Mouse (Mus musculus) forebrain, embryonic 13.5 days (tissue): ENCODE results near the gene Tjap1. TPM values are rescaled to one million over a fixed set of nuclear protein-coding genes. Genes with fewer than 3 reads are reported as not detected.

ENCODE experiments used
- ATAC-seq: fragments of 200-750 bp; cut with Nextera tagmentation; 2 replicates; pipeline ENCODE4 v1.8.0; 2017
- H3K27ac ChIP-seq: fragments of 300-500 bp; sonication (generic); 2 replicates; pipeline ENCODE4 v1.5.1; 2015; ENCODE audit warnings: inconsistent platforms, mild to moderate bottlenecking, moderate library complexity
- H3K27me3 ChIP-seq: fragments of 300-500 bp; sonication (generic); 2 replicates; pipeline ENCODE4 v1.6.1; 2015; ENCODE audit warnings: mild to moderate bottlenecking, inconsistent platforms
- H3K36me3 ChIP-seq: fragments of 300-500 bp; sonication (generic); 2 replicates; pipeline ENCODE4 v1.6.1; 2015; ENCODE audit warnings: mild to moderate bottlenecking, inconsistent platforms; ENCODE audit not compliant: poor library complexity, severe bottlenecking
- H3K4me1 ChIP-seq: fragments of 300-500 bp; sonication (generic); 2 replicates; pipeline ENCODE4 v1.6.1; 2015; ENCODE audit warnings: inconsistent platforms
- H3K4me2 ChIP-seq: fragments of 300-500 bp; sonication (generic); 2 replicates; pipeline ENCODE4 v1.6.1; 2015; ENCODE audit warnings: inconsistent platforms, mild to moderate bottlenecking, moderate library complexity
- H3K4me3 ChIP-seq: fragments of 300-500 bp; sonication (generic); 2 replicates; pipeline ENCODE4 v1.5.1; 2015; ENCODE audit warnings: mild to moderate bottlenecking, inconsistent platforms
- H3K9ac ChIP-seq: fragments of 300-500 bp; sonication (generic); 2 replicates; pipeline ENCODE4 v1.6.1; 2015; ENCODE audit warnings: mild to moderate bottlenecking, inconsistent platforms
- H3K9me3 ChIP-seq: fragments of 300-500 bp; sonication (generic); replicated peaks from 2 replicates; pipeline ENCODE4 v1.6.1; 2016; ENCODE audit warnings: inconsistent platforms
- WGBS: fragments of 180-500 bp; shearing (Covaris S2); methylation state at CpG from one replicate; pipeline ENCODE4 v1.1.7; 2015; 5-methylcytosine and 5-hydroxymethylcytosine counted together
- polyA plus RNA-seq: library from polyadenylated mRNA; unstranded; fragments of >200 nt; fragmentation: Nextera tagmentation; extraction: Ambion mirVana; gene quantifications from 2 replicates; pipeline ENCODE4 v1.2.1, GENCODE M21; 2015

Gene Tjap1
- polyA plus RNA-seq, 1 experiment from 2014 or later, result 36.9 TPM

DNA sequence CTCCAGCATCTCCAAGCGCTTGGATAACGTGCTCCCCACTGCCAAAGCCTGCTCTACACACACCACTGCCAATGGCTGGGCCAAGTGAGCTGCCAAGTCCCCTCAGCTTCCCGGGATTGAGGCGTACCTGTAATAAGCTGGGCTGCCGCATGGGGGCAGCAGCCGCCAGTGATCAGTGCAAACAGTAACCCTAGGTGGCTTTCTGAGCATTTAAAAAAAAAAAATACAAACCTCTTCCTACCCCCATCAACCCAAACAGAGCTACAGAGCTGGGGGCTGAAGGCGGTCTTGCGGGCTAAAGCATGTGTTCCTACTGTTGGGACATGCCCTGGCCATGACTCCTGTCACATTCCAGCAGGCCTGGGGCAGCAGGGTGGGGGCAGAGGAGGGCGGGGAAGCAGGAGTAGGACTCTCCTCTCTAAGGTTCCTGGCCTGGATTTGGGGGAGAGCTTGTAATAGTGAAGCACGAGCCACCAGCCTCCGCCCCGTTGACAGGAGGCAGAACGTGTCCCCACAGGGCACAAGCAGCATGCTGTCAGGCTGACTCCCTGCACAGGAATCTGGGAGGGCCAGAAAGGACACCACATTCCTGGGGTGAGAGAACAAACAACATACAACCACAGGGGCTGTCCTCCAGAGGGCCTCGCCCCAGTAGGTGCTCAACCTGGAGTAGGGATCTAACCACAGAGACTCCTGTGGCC is 16.8 kb downstream of the Tjap1 start:
- ATAC-seq, result peak; percentile 70
- Histone ChIP-seq H3K36me3 (peaks cover 80% of the 10 kb centered on the region), H3K9me3 (no peaks in the 10 kb centered on the region), H3K9ac (no peak overlapping the region), H3K27me3 (no peaks in the 10 kb centered on the region), H3K4me2 (no peak overlapping the region), H3K4me1 (no peaks in the 10 kb centered on the region), H3K27ac (0 out of 2 replicates have a peak overlapping the region, but pooled peaks have one; percentile 6), H3K4me3 (no peak overlapping the region)
- 32% methylated on average over 14 of the region's 14 CpGs for WGBS

DNA sequence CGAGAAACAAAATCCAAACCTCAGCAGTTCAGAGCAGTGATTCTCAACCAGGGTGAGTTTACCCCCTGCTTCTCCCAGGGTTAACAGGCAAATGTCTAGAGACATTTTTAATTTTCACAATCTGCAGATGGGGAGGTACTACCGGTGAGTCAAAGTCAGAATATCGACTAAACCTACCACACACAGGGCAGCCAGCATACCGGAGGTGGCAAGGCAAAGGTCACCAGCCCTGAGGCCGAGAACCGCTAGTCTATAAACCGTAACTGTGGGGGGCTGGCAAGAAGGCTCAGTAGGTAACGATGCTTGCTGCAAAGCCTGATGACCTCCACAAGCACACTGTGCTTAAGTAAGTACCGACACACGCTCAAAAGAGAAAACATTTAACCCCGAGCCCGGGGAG is 17.3 kb downstream of the Tjap1 start:
- WGBS, result 88% methylated on average over 12 of the region's 12 CpGs
- ATAC-seq, result peak; percentile 22; the same call in 1 of the 2 replicates
- Histone ChIP-seq H3K4me2 (no peak overlapping the region), H3K4me3 (no peak overlapping the region), H3K9me3 (no peaks in the 10 kb centered on the region), H3K4me1 (no peaks in the 10 kb centered on the region), H3K27me3 (no peaks in the 10 kb centered on the region), H3K27ac (no peak overlapping the region), H3K36me3 (peaks cover 80% of the 10 kb centered on the region), H3K9ac (no peak overlapping the region)

DNA sequence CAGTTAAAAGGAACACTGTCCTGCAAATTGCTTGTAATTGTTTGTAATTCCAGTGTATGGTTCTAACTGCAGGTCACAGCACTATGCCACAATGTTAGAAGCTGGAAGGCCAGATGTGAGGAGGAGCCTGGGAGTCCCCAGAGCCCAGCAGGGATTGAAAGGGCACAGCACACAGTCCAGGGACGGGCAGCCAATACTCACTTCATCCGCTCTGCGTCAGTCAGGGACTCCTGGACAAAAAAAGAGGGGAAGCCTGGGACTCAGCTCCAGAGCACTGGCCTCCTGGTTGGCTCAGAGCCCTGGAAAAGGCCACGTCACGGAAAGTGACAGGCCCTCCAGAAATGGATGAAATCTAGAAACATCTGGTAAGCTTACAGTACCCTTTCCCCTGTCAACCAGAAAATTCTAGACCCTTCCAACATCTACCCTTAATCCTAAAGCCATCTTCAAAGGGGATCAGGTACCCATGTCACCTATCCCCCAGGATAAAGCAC is 20.6 kb downstream of the Tjap1 start:
- Histone ChIP-seq H3K4me1 (no peaks in the 10 kb centered on the region), H3K9ac (no peak overlapping the region), H3K27ac (no peak overlapping the region), H3K9me3 (no peaks in the 10 kb centered on the region), H3K4me3 (no peak overlapping the region), H3K4me2 (no peak overlapping the region), H3K27me3 (no peaks in the 10 kb centered on the region), H3K36me3 (peaks cover 90% of the 10 kb centered on the region)
- no peak for ATAC-seq
- whole genome bisulfite sequencing, result 93% methylated on average over 5 of the region's 5 CpGs

DNA sequence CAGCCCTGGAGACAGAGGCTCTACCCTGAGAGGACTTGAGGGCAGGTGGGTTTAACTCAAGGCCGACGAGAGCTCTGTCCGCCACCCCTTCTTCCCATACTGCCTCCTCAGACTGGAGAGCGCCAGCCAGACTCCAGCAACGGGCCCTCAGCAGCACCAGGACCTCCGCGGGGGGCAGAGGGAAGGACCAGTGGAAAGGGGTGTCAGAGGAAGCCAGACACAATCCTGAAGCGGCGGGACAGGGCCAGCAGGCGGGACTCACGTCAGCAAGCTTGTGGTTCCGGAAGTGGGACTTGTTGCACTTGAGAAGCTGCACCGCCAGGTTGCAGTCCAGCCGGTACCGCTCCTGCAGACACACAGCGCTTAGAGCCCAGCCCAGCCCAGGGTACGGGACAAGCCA is 23.2 kb downstream of the Tjap1 start:
- Histone ChIP-seq H3K27ac (no peak overlapping the region), H3K4me3 (no peak overlapping the region), H3K36me3 (peaks cover 86% of the 10 kb centered on the region), H3K27me3 (peaks cover 9% of the 10 kb centered on the region; the same call in 1 of the 2 replicates), H3K4me1 (peaks cover 8% of the 10 kb centered on the region), H3K4me2 (no peak overlapping the region), H3K9ac (no peak overlapping the region), H3K9me3 (no peaks in the 10 kb centered on the region)
- ATAC-seq, result no peak
- 91% methylated on average over 17 of the region's 17 CpGs for WGBS

DNA sequence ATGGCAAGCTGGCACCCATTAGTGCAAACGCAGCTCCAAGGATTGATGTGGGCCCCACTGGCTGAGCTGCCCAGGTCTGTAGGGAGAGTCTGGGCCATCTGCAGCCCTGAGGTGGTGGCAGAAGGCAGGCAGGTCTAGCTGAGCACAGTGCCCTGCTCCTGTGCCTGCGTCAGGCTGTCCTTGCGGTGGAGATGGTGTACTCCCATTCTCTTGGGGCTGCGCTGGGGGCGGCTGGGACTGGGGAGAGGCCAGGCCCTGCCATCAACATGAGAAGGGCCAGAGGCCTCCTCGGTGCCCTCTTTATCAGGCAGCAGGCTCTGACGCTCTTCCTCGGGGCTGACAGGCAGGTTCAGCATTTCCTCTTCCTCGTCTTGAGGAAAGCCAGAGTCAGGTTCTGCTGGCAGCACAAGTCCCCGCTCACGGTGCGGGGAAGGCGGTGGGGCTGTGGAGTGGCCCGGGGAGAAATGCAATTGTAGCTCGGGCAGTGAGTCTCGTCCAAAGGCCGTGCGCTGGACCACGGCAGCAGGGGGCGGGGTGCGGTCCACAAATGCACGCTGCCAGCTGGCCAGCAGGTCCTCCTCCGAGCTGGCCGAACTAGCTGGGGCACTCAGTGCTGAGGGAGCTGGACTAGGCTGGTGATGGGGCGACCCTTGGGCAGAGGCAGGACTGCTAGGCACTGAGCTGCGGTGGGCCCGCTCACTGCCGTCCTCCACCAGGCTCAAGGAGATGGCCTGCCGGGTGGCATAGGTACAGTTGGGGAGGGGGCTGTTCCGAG is 24.4 kb downstream of the Tjap1 start:
- Histone ChIP-seq H3K9me3 (no peaks in the 10 kb centered on the region), H3K27ac (no peak overlapping the region), H3K9ac (no peak overlapping the region), H3K36me3 (peaks cover 74% of the 10 kb centered on the region), H3K4me3 (no peak overlapping the region), H3K4me2 (no peak overlapping the region), H3K4me1 (peaks cover 16% of the 10 kb centered on the region), H3K27me3 (peaks cover 13% of the 10 kb centered on the region; the same call in 1 of the 2 replicates)
- ATAC-seq, result no peak
- WGBS, result 86% methylated on average over 30 of the region's 30 CpGs

DNA sequence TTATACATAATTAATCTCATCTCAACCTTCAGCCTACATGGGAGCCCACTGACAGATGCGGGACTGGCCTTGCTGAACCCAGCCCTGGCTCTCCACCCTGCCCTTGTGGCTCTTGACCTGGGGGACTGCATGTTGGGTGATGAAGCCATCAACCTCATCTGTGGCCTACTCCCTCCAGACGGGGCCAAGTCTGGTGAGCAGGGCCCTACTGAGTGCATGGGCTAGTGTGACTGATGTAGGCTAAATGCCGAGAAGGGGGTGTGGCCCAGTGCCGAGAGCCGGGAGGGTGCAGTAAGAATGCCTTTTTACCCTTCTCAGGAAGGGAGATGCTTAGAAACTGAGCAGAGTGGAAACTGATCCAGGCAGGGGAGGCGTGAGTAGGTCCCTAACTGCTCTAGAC is 27.7 kb downstream of the Tjap1 start:
- 38% methylated on average over 6 of the region's 6 CpGs for WGBS
- no peaks in the 10 kb centered on the region for H3K9me3 ChIP-seq
- H3K4me3 ChIP-seq, result peak overlapping the region; percentile 74
- H3K27me3 ChIP-seq, result peaks cover 13% of the 10 kb centered on the region; the same call in 1 of the 2 replicates
- H3K27ac ChIP-seq, result no peak overlapping the region
- peaks cover 20% of the 10 kb centered on the region for H3K4me1 ChIP-seq
- H3K4me2 ChIP-seq, result peak overlapping the region; percentile 88
- H3K36me3 ChIP-seq, result peaks cover 65% of the 10 kb centered on the region
- peak overlapping the region; percentile 84; the same call in 1 of the 2 replicates for H3K9ac ChIP-seq
- ATAC-seq, result no peak

DNA sequence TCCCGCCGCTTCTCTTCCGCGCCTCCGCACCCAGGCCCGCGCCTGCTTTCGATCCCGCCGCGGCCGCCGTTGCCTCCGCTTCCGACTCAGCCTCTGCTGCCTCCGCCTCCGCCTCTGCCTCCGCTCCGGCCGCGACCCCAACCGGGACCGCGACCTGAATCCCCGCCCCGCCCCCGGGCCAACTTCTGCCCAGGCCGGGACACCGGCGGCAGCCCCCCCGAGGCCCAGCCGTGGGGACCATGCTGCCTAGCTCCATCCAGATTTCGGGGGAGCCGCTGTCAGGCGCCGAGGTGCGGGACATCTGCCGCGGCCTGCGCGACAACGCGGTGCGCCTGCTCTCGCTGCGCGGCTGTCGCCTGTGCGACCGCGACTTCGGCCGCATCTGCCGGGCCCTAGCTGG is 28.7 kb downstream of the Tjap1 start:
- ATAC-seq, result peak; percentile 54
- peak overlapping the region; percentile 84 for H3K9ac ChIP-seq
- no peaks in the 10 kb centered on the region for H3K9me3 ChIP-seq
- peak overlapping the region; percentile 74 for H3K4me3 ChIP-seq
- peaks cover 24% of the 10 kb centered on the region for H3K4me1 ChIP-seq
- H3K27ac ChIP-seq, result peak overlapping the region; percentile 44; the same call in 1 of the 2 replicates
- H3K4me2 ChIP-seq, result peak overlapping the region; percentile 88
- peaks cover 13% of the 10 kb centered on the region; the same call in 1 of the 2 replicates for H3K27me3 ChIP-seq
- under 1% methylated on average over 43 of the region's 54 CpGs for WGBS
- H3K36me3 ChIP-seq, result peaks cover 65% of the 10 kb centered on the region

DNA sequence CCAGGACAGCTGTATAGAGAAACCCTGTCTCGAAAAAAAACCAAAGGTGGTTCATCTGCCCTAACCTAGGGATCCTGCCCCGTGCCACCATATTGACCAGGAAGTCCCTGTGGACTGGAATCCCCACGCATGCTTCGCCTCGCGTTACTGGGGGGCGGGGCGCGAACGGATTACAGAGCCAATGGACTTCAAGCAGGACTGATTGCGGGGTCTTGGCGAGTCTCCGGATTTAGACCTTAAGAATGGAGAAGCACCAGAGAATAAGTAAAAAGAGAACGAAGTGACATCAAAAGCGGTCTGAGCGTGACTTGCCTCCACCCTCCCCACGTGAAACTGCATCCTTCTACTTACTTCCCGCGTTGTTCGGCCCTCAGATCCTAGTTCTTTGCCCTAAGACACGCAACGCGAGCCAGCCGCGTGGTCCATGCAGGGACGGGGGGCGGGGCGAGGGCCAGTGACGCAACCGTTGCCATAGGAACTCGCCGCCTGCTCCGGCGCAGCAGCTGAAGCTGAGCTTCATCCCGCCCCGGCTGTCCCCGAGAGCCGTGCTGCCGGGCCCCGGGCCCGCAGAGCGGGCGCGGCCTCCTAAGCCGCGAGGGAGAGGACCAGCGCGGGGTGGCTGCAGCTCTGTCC is 29.3 kb downstream of the Tjap1 start, which contains the start of gene Lrrc73:
TSS of gene Lrrc73 (plus strand) at position 80 of the 633 bp plus-strand sequence.
- Histone ChIP-seq H3K36me3 (peaks cover 61% of the 10 kb centered on the region), H3K4me2 (peak within 1 kb of the TSS; percentile 88), H3K4me1 (peaks cover 30% of the 10 kb centered on the region), H3K9me3 (no peaks in the 10 kb centered on the region), H3K27me3 (peaks cover 13% of the 10 kb centered on the region; the same call in 1 of the 2 replicates), H3K4me3 (peak within 1 kb of the TSS; percentile 74), H3K9ac (peak within 1 kb of the TSS; percentile 84), H3K27ac (peak within 1 kb of the TSS; percentile 51)
- WGBS, result 2% methylated on average over 43 of the region's 48 CpGs
- peak; percentile 93 for ATAC-seq

DNA sequence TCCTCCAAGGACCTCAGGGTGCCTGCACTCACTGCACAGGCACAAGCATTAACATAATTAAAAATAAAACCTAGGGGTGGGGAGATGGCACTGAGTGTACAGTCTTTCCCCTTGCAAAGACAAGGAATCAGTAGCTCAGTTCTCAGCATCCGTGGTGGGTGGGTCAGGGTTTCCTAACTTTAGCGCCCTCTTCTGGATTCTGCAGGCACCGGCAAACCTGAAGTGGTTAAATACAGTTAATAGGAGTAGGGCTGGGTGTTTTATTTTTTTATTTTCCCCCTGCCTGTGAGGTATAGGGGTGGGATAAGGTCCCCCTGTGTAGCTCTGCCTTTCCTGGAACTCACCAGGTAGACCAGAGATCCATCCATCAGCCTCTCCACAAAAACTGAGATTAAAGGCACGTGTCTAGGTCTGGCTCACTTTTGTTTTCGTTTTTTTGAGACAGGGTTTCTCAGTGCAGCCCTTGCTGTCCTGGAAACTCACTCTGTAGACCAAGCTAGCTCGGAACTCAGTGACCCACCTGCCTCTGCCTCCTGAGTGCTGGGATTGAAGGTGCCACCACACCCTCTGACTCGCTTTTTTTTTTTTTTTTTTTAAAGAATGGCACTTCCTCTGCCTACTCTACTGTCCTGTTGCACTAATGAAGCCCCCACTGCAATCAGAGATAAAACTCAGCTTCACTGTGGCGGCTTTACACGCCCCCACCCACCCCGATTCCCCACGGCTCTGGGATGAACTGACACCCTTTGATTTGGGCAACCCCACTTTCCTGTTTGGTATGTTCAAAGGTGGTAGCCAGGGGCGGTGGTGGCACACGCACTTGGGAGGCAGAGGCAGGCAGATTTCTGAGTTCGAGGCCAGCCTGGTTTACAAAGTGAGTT is 30.0 kb downstream of the Tjap1 start:
- Histone ChIP-seq H3K9me3 (no peaks in the 10 kb centered on the region), H3K4me1 (peaks cover 31% of the 10 kb centered on the region), H3K27ac (no peak overlapping the region), H3K4me2 (peak overlapping the region; percentile 88), H3K36me3 (peaks cover 53% of the 10 kb centered on the region), H3K27me3 (peaks cover 13% of the 10 kb centered on the region; the same call in 1 of the 2 replicates), H3K9ac (peak overlapping the region; percentile 84), H3K4me3 (peak overlapping the region; percentile 74)
- ATAC-seq, result no peak
- 53% methylated on average over 14 of the region's 14 CpGs for WGBS

DNA sequence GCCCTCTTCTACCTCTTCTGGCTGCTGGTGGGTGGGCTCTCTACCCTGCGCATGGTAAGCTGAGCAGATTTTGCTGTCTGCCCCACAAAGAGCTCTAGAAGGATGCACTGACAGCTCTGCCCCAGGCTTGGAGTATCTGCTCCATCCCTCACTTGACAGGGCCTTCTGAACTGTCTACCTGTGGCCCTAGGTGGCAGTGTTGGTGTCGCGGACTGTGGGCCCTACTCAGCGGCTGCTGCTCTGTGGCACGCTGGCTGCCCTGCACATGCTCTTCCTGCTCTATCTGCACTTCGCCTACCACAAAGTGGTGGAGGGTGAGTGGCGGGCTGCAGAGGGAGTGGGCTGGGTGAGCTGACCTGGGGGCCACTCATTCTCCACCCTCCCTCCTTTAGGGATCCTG is 31.7 kb downstream of the Tjap1 start:
- peaks cover 39% of the 10 kb centered on the region for H3K36me3 ChIP-seq
- 87% methylated on average over 7 of the region's 7 CpGs for WGBS
- no peak overlapping the region for H3K9ac ChIP-seq
- ATAC-seq, result no peak
- H3K4me2 ChIP-seq, result no peak overlapping the region
- H3K27ac ChIP-seq, result no peak overlapping the region
- H3K4me1 ChIP-seq, result peaks cover 42% of the 10 kb centered on the region
- no peak overlapping the region for H3K4me3 ChIP-seq
- peaks cover 13% of the 10 kb centered on the region; the same call in 1 of the 2 replicates for H3K27me3 ChIP-seq
- no peaks in the 10 kb centered on the region for H3K9me3 ChIP-seq

DNA sequence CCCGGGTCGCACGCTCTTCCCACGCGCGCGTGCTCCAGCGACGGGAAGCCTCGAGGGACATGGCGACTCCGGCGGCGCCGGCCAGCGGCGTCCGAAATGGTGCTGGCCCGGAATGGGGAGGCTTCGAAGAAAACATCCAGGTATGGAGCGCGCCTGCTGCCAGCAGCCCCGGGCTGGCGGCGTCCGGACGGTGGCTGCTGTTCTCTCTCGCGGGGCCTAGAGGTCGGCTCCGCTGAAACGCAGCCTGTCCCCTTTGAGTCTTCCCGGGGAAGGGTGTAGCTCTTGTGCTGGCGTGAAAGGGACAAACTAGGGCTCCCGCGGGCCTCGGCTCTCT is 34.7 kb downstream of the Tjap1 start:
- H3K9me3 ChIP-seq, result no peaks in the 10 kb centered on the region
- WGBS, result under 1% methylated on average over 33 of the region's 37 CpGs
- peaks cover 68% of the 10 kb centered on the region for H3K36me3 ChIP-seq
- peak overlapping the region; percentile 97 for H3K9ac ChIP-seq
- H3K27ac ChIP-seq, result peak overlapping the region; percentile 75
- peak overlapping the region; percentile 79 for H3K4me3 ChIP-seq
- H3K4me2 ChIP-seq, result peak overlapping the region; percentile 94
- ATAC-seq, result peak; percentile 44
- H3K4me1 ChIP-seq, result peaks cover 24% of the 10 kb centered on the region
- no peaks in the 10 kb centered on the region for H3K27me3 ChIP-seq
